Mouse (Mus musculus) c-Kit-positive CD71-positive TER-119-negative erythroid progenitor cells, embryonic 14.5 days (primary cell): Measurements from ENCODE around the gene Ptf1a.
A peak's percentile ranks its signal among the peaks of the same experiment; 100 is the strongest.

ENCODE experiments used
- DNase-seq: peaks from one replicate; pipeline ENCODE4 v3.0.0-alpha.2; 2013; ENCODE audit warnings: low read depth

Gene Ptf1a

GRCm38 (mm10) chr2:19444931-19445831, at the start of gene Ptf1a:
Gene Ptf1a, plus strand, starts transcription at chr2:19445663.
- no peak for DNase-seq

GRCm38 (mm10) chr2:19405409-19405808, 40.1 kb upstream of the Ptf1a start:
- no peak for DNase-seq

DNA sequence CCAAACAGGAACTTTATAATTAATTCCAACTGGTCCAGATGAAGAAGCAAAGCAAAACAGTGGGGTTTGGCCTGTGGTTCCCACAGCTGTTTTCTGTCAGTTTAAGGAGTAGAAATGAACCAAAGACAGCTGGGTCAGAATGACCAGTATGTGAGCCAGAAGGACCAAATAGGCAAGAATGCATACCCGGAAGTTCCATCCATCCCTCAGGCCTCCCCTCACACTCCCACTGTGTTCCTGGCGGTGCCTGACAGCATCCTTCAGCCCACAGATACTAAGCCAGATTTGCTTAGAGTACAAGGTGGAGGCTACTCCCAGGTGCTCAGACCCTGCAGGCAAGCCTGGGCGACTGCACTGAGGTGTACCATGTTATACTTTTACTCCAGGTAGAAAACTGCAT, 38.9 kb upstream of the Ptf1a start:
- DNase-seq, result no peak

DNA sequence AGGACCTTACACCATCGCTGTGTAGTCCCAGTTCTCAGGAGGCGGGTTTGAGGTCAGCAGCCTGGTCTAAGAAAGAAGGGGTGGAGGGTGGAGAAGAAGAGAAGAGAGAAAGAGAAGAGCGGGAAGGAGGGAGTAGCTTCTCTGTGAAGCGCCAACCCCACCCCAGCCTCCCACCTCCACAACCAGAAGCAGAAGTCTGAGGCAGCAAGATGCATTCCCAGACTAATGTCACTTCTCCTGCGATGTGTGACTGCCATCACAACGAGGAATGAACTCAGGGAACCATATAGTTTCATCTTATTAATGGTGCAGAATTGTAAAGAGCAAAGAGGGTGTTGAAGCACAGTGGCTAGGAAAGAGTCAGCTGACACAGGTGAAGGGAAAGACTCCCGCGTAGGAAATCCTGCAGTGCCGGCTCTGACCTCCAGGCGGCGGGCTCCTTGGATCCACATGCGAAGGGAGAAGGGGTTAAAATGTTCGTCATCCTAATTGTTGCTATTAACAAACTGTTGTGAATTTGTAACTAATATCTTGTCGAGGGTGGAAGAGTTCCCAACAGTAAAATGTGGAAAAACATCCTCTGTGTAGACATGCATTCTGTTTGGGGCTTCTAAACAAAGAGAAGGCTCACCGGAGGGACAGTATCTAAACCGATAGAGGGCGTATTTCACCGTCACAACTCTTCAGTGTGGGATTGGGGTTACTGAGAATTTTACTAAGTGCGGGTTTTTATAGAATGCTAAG, 31.1 kb upstream of the Ptf1a start:
- peak; percentile 53 for DNase-seq

GRCm38 (mm10) chr2:19415063-19415521, 30.4 kb upstream of the Ptf1a start:
- peak; percentile 67 for DNase-seq

- DNase-seq, result no peak
These were observed 29.4 kb upstream of the Ptf1a start for GRCm38 (mm10) chr2:19416066-19416465.

GRCm38 (mm10) chr2:19419686-19420345, 25.6 kb upstream of the Ptf1a start:
- DNase-seq, result no peak

DNA sequence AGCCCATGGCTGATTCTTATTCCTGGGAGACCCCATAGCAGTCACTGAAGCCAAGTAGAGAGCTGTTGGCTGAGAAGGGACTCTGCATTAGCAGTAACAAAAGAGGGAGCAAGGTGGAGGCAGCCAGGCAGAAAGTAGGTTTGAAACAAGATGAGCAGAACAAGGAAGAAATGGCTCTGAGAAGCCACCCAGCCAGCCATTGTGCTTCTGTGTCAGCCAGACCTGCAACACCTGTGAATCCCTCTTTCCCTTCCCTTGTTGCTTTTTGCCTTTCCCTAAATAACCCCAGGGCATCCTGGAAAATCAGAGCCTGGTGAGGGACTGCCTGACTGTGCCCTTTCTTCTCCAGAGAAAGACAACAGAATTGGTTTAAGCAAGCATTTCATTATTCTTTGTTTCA, 23.2 kb upstream of the Ptf1a start:
- DNase-seq, result no peak

GRCm38 (mm10) chr2:19423086-19423485, 22.4 kb upstream of the Ptf1a start:
- no peak for DNase-seq

DNA sequence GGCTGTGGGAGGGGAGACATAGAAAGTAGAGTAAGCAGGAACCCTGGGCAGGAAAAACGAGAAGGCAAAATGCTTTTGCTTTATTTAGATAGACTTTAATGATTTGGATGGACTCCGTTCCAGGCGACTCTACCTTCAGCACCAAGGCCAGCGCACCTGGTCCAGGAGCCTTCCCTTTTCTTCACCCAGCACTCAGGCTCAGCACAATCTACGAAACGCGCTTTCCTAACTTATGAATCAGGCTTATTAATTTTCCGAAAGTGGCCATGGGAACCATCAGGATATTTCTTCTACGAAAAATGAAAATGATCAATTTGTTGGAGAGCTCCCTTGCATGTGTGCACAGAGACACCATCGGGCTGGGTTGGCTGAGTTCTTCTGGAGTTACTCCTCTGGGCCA, 16.4 kb upstream of the Ptf1a start:
- DNase-seq, result peak; percentile 19

DNA sequence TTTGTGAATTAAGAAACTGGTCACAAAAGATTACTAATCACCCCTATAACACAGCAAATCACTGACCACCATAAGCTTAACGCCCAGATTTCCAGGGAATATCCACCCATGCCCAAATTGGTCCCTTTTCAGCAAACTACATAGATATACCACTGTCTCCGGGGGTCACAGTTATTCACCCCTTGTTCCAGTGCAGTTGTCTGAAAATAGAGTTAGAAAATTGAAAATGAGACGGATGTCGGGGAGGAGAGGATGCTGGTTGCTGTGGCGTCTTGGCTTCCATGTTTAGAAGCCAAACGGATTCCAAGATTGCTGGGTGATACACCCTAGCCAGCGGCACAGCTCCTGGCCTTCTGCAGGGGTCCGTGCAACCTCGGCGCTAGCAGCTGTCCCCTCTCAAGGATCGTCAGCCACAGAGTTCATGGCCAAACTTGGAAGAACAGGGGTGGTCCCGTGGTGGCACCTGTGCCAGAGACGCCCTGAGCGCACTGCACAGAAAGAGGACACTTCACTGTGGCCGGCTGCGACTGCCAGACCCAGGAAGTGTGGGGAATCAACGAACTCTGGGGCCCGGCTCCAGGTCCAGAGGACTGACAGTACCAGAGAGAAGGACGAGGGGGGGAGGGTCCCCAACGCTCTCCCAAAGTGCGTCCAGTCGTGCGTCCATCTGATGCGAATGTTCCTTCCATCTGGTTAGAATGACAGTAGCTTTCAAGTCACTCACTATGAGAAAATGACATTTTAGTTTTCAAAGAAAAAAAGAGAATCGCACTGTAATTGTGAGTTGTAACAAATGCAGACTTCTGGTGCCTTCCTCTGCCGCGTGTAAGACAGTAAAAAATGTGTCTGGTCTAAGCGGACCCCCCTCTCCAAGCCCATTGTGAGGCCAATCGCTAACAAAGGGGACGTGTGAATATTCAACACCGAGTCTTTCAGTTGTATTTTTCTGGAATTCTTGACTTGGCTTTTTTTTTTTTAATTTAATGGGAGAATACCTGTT, 15.5 kb upstream of the Ptf1a start:
- no peak for DNase-seq

DNA sequence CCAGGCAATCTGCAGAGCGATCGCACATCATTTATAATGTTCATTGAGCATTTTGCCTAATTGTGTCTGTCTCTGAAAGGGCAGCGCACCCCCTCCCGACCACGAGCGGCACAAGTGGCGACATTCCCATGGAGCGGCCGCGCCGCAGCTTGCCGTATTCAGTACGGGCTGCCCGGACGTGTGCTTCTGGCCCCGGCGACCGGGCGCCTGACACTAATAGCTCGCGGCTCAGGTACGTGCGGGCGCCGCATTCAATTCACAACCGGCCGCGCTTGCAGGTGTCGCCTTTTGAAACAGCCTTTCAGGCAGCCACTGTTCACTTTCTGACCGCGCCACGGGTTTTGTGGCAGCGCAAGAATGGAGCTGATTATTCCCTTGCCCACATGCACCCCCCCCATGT, 14.7 kb upstream of the Ptf1a start:
- no peak for DNase-seq

DNA sequence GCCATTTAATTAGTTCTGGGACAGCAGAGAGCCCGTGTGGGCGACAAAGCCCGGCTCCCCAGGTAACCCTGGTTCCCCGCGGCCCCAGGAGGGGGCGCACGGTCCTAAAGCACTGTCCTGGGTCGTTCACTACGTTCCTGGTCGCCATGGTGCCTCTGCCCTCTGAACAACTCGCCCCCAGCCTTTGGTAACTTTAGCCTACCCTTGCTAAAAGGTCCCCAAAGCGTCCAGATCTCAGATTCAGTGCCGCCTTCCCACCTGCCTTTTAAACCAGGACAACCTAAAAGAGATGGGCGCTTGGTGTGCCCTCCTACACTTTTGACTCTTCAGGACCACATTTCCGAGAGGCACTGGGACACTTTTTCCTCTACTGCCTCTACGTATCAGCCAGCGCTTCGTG, 14.3 kb upstream of the Ptf1a start:
- no peak for DNase-seq

GRCm38 (mm10) chr2:19431614-19432323, 13.7 kb upstream of the Ptf1a start:
- no peak for DNase-seq

DNA sequence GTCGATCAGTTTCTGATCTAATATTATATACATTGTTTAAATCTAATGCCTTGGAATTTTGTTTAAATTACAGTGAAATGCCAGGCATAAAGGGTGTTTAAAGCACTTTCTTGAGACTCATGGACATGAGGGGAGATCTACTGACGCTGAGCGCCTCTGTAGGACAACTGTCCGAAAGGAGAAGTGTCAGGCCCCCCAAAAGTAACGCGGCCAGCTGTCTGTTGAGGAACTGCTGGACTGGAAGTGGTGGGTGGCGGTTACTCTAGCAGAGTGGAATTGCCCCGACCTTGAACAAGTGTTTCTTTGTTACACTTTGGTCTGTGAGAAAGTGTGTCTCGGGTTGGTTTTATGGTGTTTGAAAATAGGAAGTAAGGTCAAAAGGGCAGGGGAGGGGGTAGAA, 1.1 kb upstream of the Ptf1a start:
- no peak for DNase-seq

GRCm38 (mm10) chr2:19445871-19446501, 523 bp downstream of the Ptf1a start:
- no peak for DNase-seq

DNA sequence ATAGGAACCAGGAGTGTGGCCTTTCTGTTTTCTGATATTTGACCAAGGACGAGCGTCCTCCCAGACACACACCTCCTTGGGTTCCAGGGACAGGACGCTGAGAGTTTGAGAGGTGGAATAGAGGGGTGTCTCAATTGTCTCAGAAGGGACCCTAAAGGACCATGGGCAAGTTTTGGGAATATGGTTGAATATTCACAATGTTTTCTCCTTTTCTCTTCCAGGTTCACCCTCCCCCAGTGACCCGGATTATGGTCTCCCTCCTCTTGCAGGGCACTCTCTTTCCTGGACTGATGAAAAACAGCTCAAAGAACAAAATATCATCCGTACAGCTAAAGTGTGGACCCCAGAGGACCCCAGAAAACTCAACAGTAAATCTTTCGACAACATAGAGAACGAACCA, 1.3 kb downstream of the Ptf1a start:
- no peak for DNase-seq

- no peak for DNase-seq
These were observed 2.7 kb downstream of the Ptf1a start for GRCm38 (mm10) chr2:19448042-19448700.

- no peak for DNase-seq
These were observed 3.8 kb downstream of the Ptf1a start for GRCm38 (mm10) chr2:19449308-19449707.
